Mouse (Mus musculus): Measurements from ENCODE around the gene Wbp4.

Gene Wbp4

DNA sequence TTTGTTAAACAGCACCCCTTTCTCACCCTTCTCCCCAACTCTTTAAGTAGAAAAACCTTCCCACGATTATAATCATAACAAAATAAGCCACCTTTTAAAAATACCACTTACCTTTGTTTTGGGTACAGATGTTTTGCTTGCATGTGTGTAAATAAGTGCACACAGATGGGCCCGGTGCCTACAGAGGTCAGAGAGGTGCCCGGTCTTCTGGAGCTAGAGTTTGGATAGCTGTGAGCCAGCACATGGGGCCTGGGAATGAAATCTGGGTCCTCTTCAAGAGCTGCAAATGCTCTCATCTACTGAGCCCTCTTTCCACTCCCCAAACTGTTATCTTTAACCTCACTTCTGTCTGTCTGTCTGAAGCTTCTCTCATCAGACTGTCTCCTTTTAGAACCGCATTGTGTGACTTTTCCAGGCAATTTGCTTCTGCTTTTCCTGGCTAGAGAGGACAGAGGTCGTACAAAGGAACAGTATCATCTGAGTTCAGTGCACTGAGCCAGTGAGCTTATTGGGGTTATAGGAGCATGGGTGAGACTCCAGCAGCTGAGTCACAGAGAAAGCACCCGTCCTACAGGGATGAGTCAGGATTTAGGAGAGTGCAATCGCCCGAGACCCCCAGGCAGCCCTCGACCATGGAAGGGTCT is 27.5 kb upstream of the Wbp4 start:
- in situ Hi-C loops (cut with MboI, MseI): no loop called here

GRCm38 (mm10) chr14:79507846-79508245 is 26.5 kb upstream of the Wbp4 start:
- in situ Hi-C loops (cut with MboI, MseI): no loop called here

GRCm38 (mm10) chr14:79506207-79506606 is 24.9 kb upstream of the Wbp4 start:
- in situ Hi-C loops (cut with MboI, MseI): no loop called here

DNA sequence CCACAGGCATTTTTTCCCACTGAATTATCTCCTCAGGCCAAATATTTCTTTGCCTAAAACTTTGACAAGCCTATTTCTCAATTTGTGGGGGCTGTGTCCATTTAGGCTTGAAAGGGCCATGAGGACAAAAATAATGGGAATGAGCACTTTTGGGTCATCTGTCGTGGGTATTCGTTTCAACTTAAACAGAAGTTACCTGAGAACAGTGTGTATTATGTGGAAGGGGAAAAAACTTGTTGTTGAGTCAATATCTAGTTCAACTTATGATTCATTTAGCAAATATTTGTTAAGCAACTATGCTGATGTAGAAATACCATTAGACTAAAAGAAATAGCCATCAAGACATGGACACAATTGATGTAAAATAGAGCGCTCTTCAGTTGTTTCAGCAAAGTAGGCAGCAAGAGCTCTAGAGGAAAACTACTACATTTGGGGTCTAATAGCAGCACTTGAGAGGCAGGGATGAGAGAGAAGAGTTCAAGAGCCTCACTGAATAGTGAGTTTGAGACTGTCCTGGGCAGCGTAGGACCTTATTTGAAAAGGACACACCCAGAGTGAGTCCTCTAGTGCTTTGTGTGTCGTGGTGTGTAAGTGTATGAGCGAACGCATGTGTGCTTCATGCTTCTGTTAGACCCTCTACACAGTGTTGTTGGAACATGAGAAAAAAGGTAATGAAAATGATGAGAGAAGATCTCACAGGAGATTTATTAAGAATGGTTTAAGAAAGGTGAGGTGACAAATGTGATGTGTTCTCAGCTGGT is 23.1 kb upstream of the Wbp4 start:
- in situ Hi-C loops (cut with MboI, MseI): no loop called here

GRCm38 (mm10) chr14:79503371-79504075 is 22.2 kb upstream of the Wbp4 start:
- in situ Hi-C loops (cut with MboI, MseI): no loop called here

DNA sequence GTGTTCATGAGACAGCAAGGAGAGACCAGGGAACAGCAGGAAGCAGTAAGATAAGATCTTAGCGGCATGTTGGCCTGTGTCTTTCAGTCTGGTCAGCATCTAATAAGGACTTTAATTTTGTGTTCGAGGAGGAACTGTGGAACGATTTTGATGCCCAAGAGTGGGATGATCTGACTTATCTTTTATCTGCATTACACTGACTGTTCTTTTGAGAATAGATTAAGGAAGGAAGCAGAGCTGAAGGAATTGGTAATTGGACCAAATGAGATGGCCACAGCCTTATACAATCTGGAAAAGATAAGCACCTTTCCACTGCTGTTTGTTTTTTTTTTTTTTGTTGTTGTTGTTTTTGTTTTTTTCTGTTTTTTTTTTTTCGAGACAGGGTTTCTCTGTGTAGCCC is 19.4 kb upstream of the Wbp4 start:
- in situ Hi-C loops (cut with MboI, MseI): no loop called here

DNA sequence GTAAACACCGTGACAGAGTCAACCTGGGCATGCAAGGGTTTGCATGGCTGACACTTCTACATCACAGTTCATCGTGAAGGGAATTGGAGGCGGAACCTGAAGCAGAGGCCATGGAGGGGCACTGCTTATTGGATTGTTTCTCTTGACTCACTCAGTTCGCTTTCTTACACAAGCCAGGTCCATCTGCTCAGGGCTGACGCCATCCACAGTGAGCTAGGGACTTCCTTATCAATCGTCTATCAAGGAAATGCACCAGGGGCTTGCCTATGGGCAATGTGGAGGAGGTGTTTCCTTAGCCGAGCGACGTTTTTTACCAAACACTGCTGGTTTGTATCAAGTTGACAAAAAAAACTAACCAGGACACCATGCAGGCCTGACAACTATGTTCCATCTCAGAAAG is 18.0 kb upstream of the Wbp4 start:
- in situ Hi-C loops (cut with MboI, MseI): no loop called here

GRCm38 (mm10) chr14:79494349-79494748 is 13.0 kb upstream of the Wbp4 start:
- in situ Hi-C loops (cut with MboI, MseI): no loop called here

DNA sequence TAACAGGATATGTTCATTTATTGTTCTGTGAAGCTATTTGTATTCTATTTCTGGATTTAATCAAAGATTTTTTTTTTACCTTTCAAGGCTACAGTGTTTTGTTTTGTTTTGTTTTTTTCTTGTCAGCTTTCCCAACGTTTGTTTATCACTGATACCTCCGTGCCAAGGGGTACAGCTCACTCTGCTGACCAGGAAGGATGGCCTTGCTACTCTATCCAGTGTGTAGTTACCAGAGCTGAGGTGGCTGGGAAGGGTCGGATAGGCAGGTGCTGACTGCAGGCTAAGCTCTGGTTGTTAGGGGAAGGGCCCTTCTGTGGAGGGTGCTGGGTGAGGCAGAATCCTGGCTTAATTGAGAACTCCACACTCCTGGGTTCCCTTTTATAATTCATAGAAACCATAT is 8.9 kb upstream of the Wbp4 start:
- in situ Hi-C loops (cut with MboI, MseI): no loop called here

GRCm38 (mm10) chr14:79489150-79489549 is 7.8 kb upstream of the Wbp4 start:
- in situ Hi-C loops (cut with MboI, MseI): no loop called here

GRCm38 (mm10) chr14:79488531-79488930 is 7.2 kb upstream of the Wbp4 start:
- in situ Hi-C loops (cut with MboI, MseI): no loop called here

GRCm38 (mm10) chr14:79486993-79487731 is 5.8 kb upstream of the Wbp4 start:
- in situ Hi-C loops (cut with MboI, MseI): no loop called here

DNA sequence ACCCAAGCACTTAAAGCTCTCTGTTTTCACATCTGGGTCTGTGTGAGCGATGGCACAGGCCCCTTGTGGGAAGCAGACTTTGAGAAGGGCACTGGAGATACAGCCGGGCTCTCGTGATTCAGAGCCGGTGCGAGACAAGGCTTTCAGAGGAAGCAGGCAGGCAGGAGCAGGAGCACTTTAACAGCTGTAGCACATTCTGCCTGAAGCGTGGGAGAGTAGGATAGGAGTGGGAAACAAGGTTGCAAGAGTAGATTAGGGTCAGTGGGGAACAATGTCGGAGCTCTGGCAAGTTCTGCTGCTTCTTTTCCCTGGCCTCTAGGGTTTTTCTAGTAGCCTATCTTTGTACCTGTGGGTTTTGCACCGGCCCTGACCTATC is 5.3 kb upstream of the Wbp4 start:
- in situ Hi-C loops (cut with MboI, MseI): no loop called here

GRCm38 (mm10) chr14:79483611-79484120 is 2.3 kb upstream of the Wbp4 start:
- in situ Hi-C loops (cut with MboI, MseI): no loop called here

DNA sequence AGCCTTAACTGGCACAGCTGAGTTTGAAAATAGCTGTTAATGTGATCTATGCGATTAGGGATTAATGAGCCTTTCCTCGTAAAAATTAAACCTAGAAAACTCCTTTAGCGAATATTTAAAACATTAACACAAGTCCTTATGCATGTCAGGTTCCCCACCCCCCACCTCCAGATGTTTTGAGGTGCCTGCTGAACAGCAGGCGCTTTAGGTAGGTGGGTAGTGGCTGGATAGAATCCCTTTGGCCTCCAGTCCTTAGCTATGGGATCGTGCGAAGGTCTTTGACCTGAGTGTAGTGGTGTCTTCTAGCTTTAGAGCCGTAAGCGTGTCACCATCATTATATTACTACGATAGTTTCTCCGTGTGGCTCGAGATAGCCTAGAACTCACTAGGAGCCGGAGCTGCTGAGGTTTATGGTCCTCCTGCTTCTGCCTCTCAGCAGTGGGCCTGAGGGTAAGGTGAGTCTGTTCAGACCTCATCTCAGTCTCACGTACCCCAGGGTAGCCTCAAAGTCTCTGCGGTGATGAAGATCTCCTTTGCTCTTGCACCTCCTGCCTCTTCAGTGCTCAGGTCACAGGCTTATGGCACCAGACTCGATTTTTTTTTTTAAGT is 1.5 kb upstream of the Wbp4 start:
- in situ Hi-C loops (cut with MboI, MseI): no loop called here

DNA sequence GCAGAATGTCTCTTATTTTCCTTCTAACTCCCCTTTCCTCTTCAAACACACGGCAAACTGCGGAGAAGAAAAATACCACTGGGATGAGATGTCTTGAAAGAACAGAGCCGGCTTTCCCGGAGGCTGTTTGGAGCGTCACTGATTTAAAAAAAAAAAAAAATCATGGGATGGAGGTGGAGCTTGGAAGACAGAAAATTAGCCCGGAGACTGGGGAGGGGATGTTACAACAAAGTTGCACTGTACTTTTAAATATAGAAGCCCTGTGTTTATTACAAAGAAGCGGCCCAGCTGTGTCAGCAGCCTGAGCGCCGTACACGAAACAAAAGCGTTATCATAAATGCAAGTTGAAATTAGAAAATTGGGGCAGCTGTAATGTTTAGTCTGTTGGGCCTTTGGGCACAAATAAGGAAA is 936 bp upstream of the Wbp4 start:
- in situ Hi-C loops (cut with MboI, MseI): no loop called here

GRCm38 (mm10) chr14:79480624-79481338 is 539 bp downstream of the Wbp4 start, which contains the start of gene Elf1:
TSS of gene Elf1 (plus strand) at chr14:79481194.
- in situ Hi-C loops (cut with MboI, MseI): no loop called here

GRCm38 (mm10) chr14:79473384-79473783 is 7.9 kb downstream of the Wbp4 start:
- in situ Hi-C loops (cut with MboI, MseI): no loop called here

GRCm38 (mm10) chr14:79467621-79468020 is 13.7 kb downstream of the Wbp4 start:
- in situ Hi-C loops (cut with MboI, MseI): no loop called here

DNA sequence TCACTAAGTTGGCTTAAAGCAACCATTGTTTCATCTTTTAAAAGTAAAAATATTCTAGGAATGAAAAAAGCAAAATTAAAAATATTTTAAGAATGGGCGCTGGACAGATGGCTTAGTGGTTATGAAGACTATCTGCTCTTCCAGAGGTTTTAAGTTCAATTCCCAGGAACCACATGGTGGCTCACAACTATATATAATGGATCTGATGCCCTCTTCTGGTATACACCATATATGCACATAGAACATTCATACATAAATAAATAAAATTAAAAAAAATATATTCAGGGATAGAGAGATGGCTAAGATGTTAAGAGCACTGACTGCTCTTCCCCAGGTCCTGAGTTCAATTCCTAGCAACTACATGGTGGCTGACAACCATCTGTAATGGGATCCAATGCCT is 15.7 kb downstream of the Wbp4 start:
- in situ Hi-C loops (cut with MboI, MseI): no loop called here

- in situ Hi-C loops (cut with MboI, MseI): no loop called here
Measured at GRCm38 (mm10) chr14:79460988-79461387, 20.3 kb downstream of the Wbp4 start.

Measured in T-helper 1 cell (primary cell).